Mouse (Mus musculus) gastrocnemius, postnatal 10 days (tissue): ENCODE results near the gene Zfp653. TPM values are rescaled to one million over a fixed set of nuclear protein-coding genes. Genes with fewer than 3 reads are reported as not detected.

Experiments used
- DNase-seq: peaks from one replicate; pipeline ENCODE4 v3.0.0; 2021; ENCODE audit warnings: mixed read lengths
- microRNA-seq, 2 experiments: library from miRNA; unstranded; fragments of <30 nt; microRNA quantifications; one replicate each; pipeline ENCODE4 v1.2.0; 2021
- total RNA-seq, 2 experiments: library from RNA; stranded (reverse); gene quantifications; 2 replicates each; pipeline ENCODE4 v1.2.3; 2021

Zfp653 gene
- total RNA-seq, 2 experiments from 2014 or later: 3.1 to 4.6 TPM

- no peak for DNase-seq
These were observed 42.7 kb downstream of the Zfp653 start for GRCm38 (mm10) chr9:22028467-22028866.

- no peak for DNase-seq
These were observed 46.6 kb downstream of the Zfp653 start for GRCm38 (mm10) chr9:22024592-22024991.

GRCm38 (mm10) chr9:22017208-22017825, 53.9 kb downstream of the Zfp653 start:
- no peak for DNase-seq

GRCm38 (mm10) chr9:22016245-22016644, 54.9 kb downstream of the Zfp653 start:
- no peak for DNase-seq

GRCm38 (mm10) chr9:22012731-22013130, 58.4 kb downstream of the Zfp653 start:
- DNase-seq: no peak

- no peak for DNase-seq
These were observed 60.1 kb downstream of the Zfp653 start for GRCm38 (mm10) chr9:22011055-22011454.

Small RNA genes lying within 50 kb of the gene (microRNA-seq; reads per million reads assigned to microRNA genes)
- gene Mir7084: 0 to 0.32 reads per million in 2 experiments

Other genes with a start within 250 kb of the Zfp653 start
- under 1 TPM in 1 of 2 experiments, not detected in 1; 0.43 TPM for gene Angptl8, start 235.9 kb downstream of the Zfp653 start, total RNA-seq
- 10 to 100 TPM; 26.9 to 32.9 TPM for gene Dock6, start 218.7 kb downstream of the Zfp653 start, total RNA-seq
- 1 to 10 TPM; 5.4 to 6.2 TPM for gene Rab3d, start 153.2 kb downstream of the Zfp653 start, total RNA-seq
- under 1 TPM; 0.45 to 0.97 TPM for gene Ccdc159, start 143.9 kb downstream of the Zfp653 start, total RNA-seq
- gene Tmem205, start 143.8 kb downstream of the Zfp653 start, total RNA-seq: 10 to 100 TPM; 13.0 to 16.9 TPM
- 1 to 10 TPM; 2.3 to 3.3 TPM for gene Plppr2, start 134.3 kb downstream of the Zfp653 start, total RNA-seq
- gene Swsap1, start 115.6 kb downstream of the Zfp653 start, total RNA-seq: 1 to 10 TPM; 3.1 to 3.6 TPM
- 1 to 10 TPM; 3.8 to 5.5 TPM for gene Epor, start 107.9 kb downstream of the Zfp653 start, total RNA-seq
- gene Rgl3, start 81.9 kb downstream of the Zfp653 start, total RNA-seq: under 1 TPM; 0.47 to 0.75 TPM
- not detected for gene Ccdc151, start 68.7 kb downstream of the Zfp653 start, total RNA-seq
- gene Prkcsh, start 68.6 kb downstream of the Zfp653 start, total RNA-seq: 10 to 100 TPM; 35.4 to 41.7 TPM
- under 1 TPM; 0.28 to 0.41 TPM for gene Elavl3, start 19.4 kb downstream of the Zfp653 start, total RNA-seq
- not detected for gene Gm49318, start 117 bp downstream of the Zfp653 start, total RNA-seq
- gene Ecsit, start 14.1 kb upstream of the Zfp653 start, total RNA-seq: 10 to 100 TPM; 51.8 to 58.5 TPM
- gene Cnn1, start 27.8 kb upstream of the Zfp653 start, total RNA-seq: 1 to 10 TPM; 4.4 to 5.5 TPM
- gene Elof1, start 45.8 kb upstream of the Zfp653 start, total RNA-seq: 10 to 100 TPM; 33.4 to 39.7 TPM
- gene Acp5, start 64.3 kb upstream of the Zfp653 start, total RNA-seq: 100 to 1,000 TPM in 1 of 2 experiments, 1 to 10 TPM in 1; 1.4 to 124 TPM
- 10 to 100 TPM; 34.4 to 34.7 TPM for gene Pigyl, start 85.5 kb upstream of the Zfp653 start, total RNA-seq
- gene Zfp872, start 116.7 kb upstream of the Zfp653 start, total RNA-seq: under 1 TPM in 1 of 2 experiments, not detected in 1; 0.29 TPM
- 10 to 100 TPM in 1 of 2 experiments, 1 to 10 TPM in 1; 9.0 to 13.3 TPM for gene Zfp809, start 154.3 kb upstream of the Zfp653 start, total RNA-seq
- under 1 TPM; 0.07 to 0.18 TPM for gene Zfp599, start 188.5 kb upstream of the Zfp653 start, total RNA-seq
- 1 to 10 TPM; 3.5 to 4.8 TPM for gene Zfp810, start 236.3 kb upstream of the Zfp653 start, total RNA-seq